Mouse (Mus musculus) testis, adult 2 months (tissue): ENCODE results near the gene Rps9.

Experiments
- CTCF ChIP-seq: fragments of 200-500 bp; IDR thresholded peaks from 2 replicates; pipeline ENCODE4 v1.5.1; 2012; ENCODE audit warnings: low read depth, mild to moderate bottlenecking, inconsistent platforms, low read length, moderate library complexity; ENCODE audit not compliant: control insufficient read depth, insufficient read depth, insufficient replicate concordance
- POLR2A ChIP-seq: fragments of 200-500 bp; IDR thresholded peaks from 2 replicates; pipeline ENCODE4 v1.6.1; 2012; ENCODE audit warnings: low read depth, mild to moderate bottlenecking, inconsistent platforms, low read length, moderate library complexity; ENCODE audit not compliant: control insufficient read depth

DNA sequence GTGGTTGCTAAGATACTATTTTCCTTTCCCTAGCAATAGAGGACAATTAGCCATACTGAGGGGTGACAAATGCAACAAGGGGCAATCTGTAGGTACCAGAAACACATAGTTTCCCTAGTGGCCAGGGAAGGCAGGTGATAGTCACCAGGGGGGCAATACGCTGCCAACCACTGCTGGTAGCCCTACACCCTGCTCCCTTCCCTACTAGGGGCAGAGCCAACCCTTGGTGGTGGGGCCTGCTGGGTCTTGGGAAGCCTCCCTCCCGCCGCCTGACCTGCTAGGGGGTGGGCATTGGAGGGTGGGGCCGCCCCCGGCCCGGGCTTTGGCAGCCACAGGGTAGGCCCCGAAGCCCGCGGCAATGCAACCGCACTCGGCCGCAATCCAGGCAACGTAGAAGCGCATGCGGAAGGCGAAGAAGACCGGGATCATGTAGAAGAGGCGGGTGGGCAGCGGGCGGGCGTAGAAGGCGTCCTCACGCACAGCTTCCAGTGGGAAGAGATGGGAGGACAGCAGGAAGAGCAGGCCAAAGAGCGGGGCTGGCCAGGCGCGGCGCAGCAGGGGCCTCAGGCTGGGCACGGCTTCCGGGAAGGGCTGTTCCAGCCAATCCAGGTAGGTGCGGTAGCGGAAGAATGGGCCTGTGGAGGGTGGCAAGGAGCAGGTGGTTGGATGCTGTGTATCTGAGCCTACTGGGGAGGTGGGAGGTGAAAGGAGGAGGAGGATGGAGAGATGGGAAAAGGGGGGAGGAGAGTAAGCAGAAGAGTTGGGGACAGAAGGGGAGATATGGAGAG is 18.2 kb upstream of the Rps9 start:
- TF ChIP-seq POLR2A (no peak), CTCF (no peak)
